Mouse (Mus musculus): ENCODE results near the gene 1700008P02Rik. TPM values are rescaled to one million over a fixed set of nuclear protein-coding genes. Genes with fewer than 3 reads are reported as not detected.

Gene 1700008P02Rik
- not detected for polyA plus RNA-seq (2014; fragmentation: Illumina TruSeq; extraction: RNeasy Lipid Tissue Mini Kit (QIAGEN cat#74804); ENCODE audit: insufficient read depth, low read depth, low replicate concordance)

GRCm38 (mm10) chr3:6620343-6620742 is at the start of gene 1700008P02Rik:
1700008P02Rik (minus strand) TSS chr3:6620443.

